Mouse (Mus musculus) adrenal gland, postnatal 25 days (tissue): ENCODE results near the gene Tcl1b4. TPM values are rescaled to one million over a fixed set of nuclear protein-coding genes. Genes with fewer than 3 reads are reported as not detected.

ENCODE experiments used
- DNase-seq: peaks from one replicate; pipeline ENCODE4 v3.0.0; 2021; ENCODE audit warnings: mixed read lengths
- total RNA-seq: library from RNA; stranded (reverse); gene quantifications from 2 replicates; pipeline ENCODE4 v1.2.3, GENCODE M21; 2021

Gene Tcl1b4
- total RNA-seq, 1 experiment from 2014 or later: not detected

- no peak for DNase-seq
These were observed 47.0 kb downstream of the Tcl1b4 start for GRCm38 (mm10) chr12:105248763-105249233.

- no peak for DNase-seq
These were observed 52.0 kb downstream of the Tcl1b4 start for GRCm38 (mm10) chr12:105253796-105254195.

Other genes starting within 250 kb of the Tcl1b4 start
- 8.6 and 14.8 TPM in 2 replicates for gene Syne3, start 192.1 kb upstream of the Tcl1b4 start, total RNA-seq
- 183 and 235 TPM in 2 replicates for gene Glrx5, start 169.3 kb upstream of the Tcl1b4 start, total RNA-seq
- gene Tcl1b2, start 55.9 kb upstream of the Tcl1b4 start, total RNA-seq: not detected in 2 replicates
- gene Tcl1b1, start 42.3 kb upstream of the Tcl1b4 start, total RNA-seq: not detected in 2 replicates
- gene Tcl1b5, start 25.6 kb upstream of the Tcl1b4 start, total RNA-seq: not detected in 2 replicates
- not detected in 2 replicates for gene Tcl1b3, start 10.9 kb upstream of the Tcl1b4 start, total RNA-seq
- gene Tcl1, start 20.8 kb downstream of the Tcl1b4 start, total RNA-seq: not detected in 2 replicates
- 0.49 and 0.81 TPM in 2 replicates for gene Tunar, start 131.9 kb downstream of the Tcl1b4 start, total RNA-seq